Mouse (Mus musculus) liver, adult (tissue): ENCODE results near the gene Wwp2.

Source experiments
- GATA4 ChIP-seq: IDR thresholded peaks from 2 replicates; pipeline ENCODE4 v1.6.1; 2014; ENCODE audit warnings: mild to moderate bottlenecking, low read length; ENCODE audit not compliant: insufficient replicate concordance

Gene Wwp2

GRCm38 (mm10) chr8:107546154-107546553 is 110.0 kb downstream of the Wwp2 start:
- TF ChIP-seq GATA4, result no peak

- no peak for TF ChIP-seq GATA4
Measured at GRCm38 (mm10) chr8:107546817-107547216, 110.7 kb downstream of the Wwp2 start.

- TF ChIP-seq GATA4, result no peak
Measured at GRCm38 (mm10) chr8:107552234-107552633, 116.1 kb downstream of the Wwp2 start.

GRCm38 (mm10) chr8:107555231-107555630 is 119.1 kb downstream of the Wwp2 start:
- no peak for TF ChIP-seq GATA4

- TF ChIP-seq GATA4, result no peak
Measured at GRCm38 (mm10) chr8:107556511-107556936, 120.4 kb downstream of the Wwp2 start.

- no peak; the same call in 1 of the 2 replicates for TF ChIP-seq GATA4
Measured at GRCm38 (mm10) chr8:107560820-107561536, 124.8 kb downstream of the Wwp2 start.

- TF ChIP-seq GATA4, result no peak
Measured at GRCm38 (mm10) chr8:107562164-107562563, 126.0 kb downstream of the Wwp2 start.

GRCm38 (mm10) chr8:107571046-107571445 is 134.9 kb downstream of the Wwp2 start:
- no peak for TF ChIP-seq GATA4

- TF ChIP-seq GATA4, result no peak
Measured at GRCm38 (mm10) chr8:107571486-107572135, 135.4 kb downstream of the Wwp2 start.

- no peak for TF ChIP-seq GATA4
Measured at GRCm38 (mm10) chr8:107572497-107572896, 136.3 kb downstream of the Wwp2 start.

GRCm38 (mm10) chr8:107574771-107575170 is 138.6 kb downstream of the Wwp2 start:
- no peak for TF ChIP-seq GATA4

GRCm38 (mm10) chr8:107576702-107577101 is 140.5 kb downstream of the Wwp2 start:
- TF ChIP-seq GATA4, result no peak

- no peak for TF ChIP-seq GATA4
Measured at GRCm38 (mm10) chr8:107577640-107578039, 141.5 kb downstream of the Wwp2 start.

GRCm38 (mm10) chr8:107578132-107578531 is 142.0 kb downstream of the Wwp2 start:
- TF ChIP-seq GATA4, result no peak

GRCm38 (mm10) chr8:107578541-107578940 is 142.4 kb downstream of the Wwp2 start:
- no peak for TF ChIP-seq GATA4

GRCm38 (mm10) chr8:107580879-107581278 is 144.7 kb downstream of the Wwp2 start:
- TF ChIP-seq GATA4, result no peak
